Mouse (Mus musculus) hindbrain, embryonic 16.5 days (tissue): Measurements from ENCODE around the gene BC051019. TPM values are rescaled to one million over a fixed set of nuclear protein-coding genes. Genes with fewer than 3 reads are reported as not detected.

ENCODE experiments used
- ATAC-seq: fragments of 200-750 bp; cut with Nextera tagmentation; 2 replicates; pipeline ENCODE4 v1.8.0; 2017; ENCODE audit warnings: moderate TSS enrichment, moderate library complexity
- H3K27ac ChIP-seq: fragments of 300-500 bp; sonication (generic); 2 replicates; pipeline ENCODE4 v1.5.1; 2014; ENCODE audit warnings: low read depth, mild to moderate bottlenecking, control low read depth, low read length, moderate library complexity
- H3K27me3 ChIP-seq: fragments of 300-500 bp; sonication (generic); replicated peaks from 2 replicates; pipeline ENCODE4 v1.6.1; 2014; ENCODE audit warnings: low read length; ENCODE audit not compliant: control insufficient read depth, insufficient read depth
- H3K36me3 ChIP-seq: fragments of 300-500 bp; sonication (generic); 2 replicates; pipeline ENCODE4 v1.6.1; 2014; ENCODE audit warnings: mild to moderate bottlenecking, low read length, moderate library complexity, mixed read lengths; ENCODE audit not compliant: control insufficient read depth, insufficient read depth
- H3K4me1 ChIP-seq: fragments of 300-500 bp; sonication (generic); 2 replicates; pipeline ENCODE4 v1.6.1; 2014; ENCODE audit warnings: low read depth, low read length; ENCODE audit not compliant: control insufficient read depth, insufficient read depth
- H3K4me2 ChIP-seq: fragments of 300-500 bp; sonication (generic); 2 replicates; pipeline ENCODE4 v1.6.1; 2014; ENCODE audit warnings: mild to moderate bottlenecking, low read length, control low read depth, moderate library complexity
- H3K4me3 ChIP-seq: fragments of 300-500 bp; sonication (generic); 2 replicates; pipeline ENCODE4 v1.5.1; 2014; ENCODE audit warnings: mild to moderate bottlenecking, low read length, control low read depth, moderate library complexity
- H3K9ac ChIP-seq: fragments of 300-500 bp; sonication (generic); 2 replicates; pipeline ENCODE4 v1.6.1; 2014; ENCODE audit warnings: low read depth, mild to moderate bottlenecking, control low read depth, low read length, moderate library complexity
- H3K9me3 ChIP-seq: fragments of 300-500 bp; sonication (generic); 2 replicates; pipeline ENCODE4 v1.6.1; 2014; ENCODE audit warnings: mild to moderate bottlenecking, low read length, moderate library complexity; ENCODE audit not compliant: control insufficient read depth
- WGBS: fragments of 180-500 bp; shearing (Covaris S2); extraction: QIAGEN DNeasy Blood & Tissue Kit; methylation state at CpG from one replicate; pipeline ENCODE4 v1.1.7; 2014; 5-methylcytosine and 5-hydroxymethylcytosine counted together
- polyA plus RNA-seq: library from polyadenylated mRNA; unstranded; fragments of >200 nt; fragmentation: Nextera tagmentation; extraction: Ambion mirVana; gene quantifications from 2 replicates; pipeline ENCODE4 v1.2.1, GENCODE M21; 2015

BC051019 gene
- polyA plus RNA-seq, 1 experiment from 2014 or later = 0.28 TPM

DNA sequence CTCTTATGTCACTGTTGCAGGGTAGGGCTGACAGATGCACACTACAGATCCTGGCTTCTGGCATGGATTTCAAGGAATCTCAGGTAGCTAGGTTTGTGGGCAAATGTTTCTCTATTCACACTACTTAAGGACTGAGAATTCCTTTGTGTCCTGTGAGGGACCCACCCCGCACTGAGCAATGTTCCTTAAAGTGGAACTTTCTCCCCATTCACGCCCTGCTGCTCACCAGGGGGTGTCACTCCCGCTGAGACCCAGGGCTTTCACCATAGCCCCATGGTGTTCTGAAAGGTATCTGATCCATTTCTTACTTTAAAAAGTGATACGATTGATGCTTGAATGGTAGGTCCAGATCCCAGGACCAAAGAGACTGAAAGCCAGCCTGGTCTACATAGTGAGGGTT, 20.9 kb downstream of the BC051019 start:
- ATAC-seq = no peak
- no peak overlapping the region for H3K27ac ChIP-seq
- WGBS = 33% methylated on average over 4 of the region's 4 CpGs
- no peaks in the 10 kb centered on the region for H3K27me3 ChIP-seq
- H3K4me3 ChIP-seq = peak overlapping the region; percentile 75; the same call in 1 of the 2 replicates
- H3K9ac ChIP-seq = no peak overlapping the region; the same call in 1 of the 2 replicates
- no peaks in the 10 kb centered on the region for H3K4me1 ChIP-seq
- H3K4me2 ChIP-seq = peak overlapping the region; percentile 89
- no peaks in the 10 kb centered on the region for H3K9me3 ChIP-seq
- no peaks in the 10 kb centered on the region for H3K36me3 ChIP-seq

DNA sequence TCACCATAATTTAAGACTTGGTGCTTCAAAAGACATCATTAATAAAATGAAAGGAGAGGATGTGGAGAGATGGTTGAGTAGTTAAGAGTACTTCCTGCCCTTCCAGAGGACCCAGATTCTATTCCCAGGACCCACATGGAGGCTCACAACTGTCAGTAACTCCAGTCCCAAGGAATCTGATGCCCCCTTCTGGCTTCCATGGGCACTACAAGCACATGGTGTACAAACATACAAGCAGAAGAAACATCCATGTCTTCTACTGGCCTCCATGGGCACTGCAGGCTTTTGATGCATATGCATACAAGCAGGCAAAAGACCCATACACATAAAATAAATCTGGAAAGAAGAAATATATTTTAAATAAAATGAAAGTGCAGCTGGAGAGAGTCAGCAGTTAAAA, 23.4 kb downstream of the BC051019 start:
- Histone ChIP-seq H3K36me3 (no peaks in the 10 kb centered on the region), H3K4me3 (no peak overlapping the region), H3K27me3 (no peaks in the 10 kb centered on the region), H3K9ac (no peak overlapping the region), H3K4me2 (no peak overlapping the region), H3K4me1 (no peaks in the 10 kb centered on the region), H3K9me3 (no peaks in the 10 kb centered on the region), H3K27ac (no peak overlapping the region)
- ATAC-seq = no peak

DNA sequence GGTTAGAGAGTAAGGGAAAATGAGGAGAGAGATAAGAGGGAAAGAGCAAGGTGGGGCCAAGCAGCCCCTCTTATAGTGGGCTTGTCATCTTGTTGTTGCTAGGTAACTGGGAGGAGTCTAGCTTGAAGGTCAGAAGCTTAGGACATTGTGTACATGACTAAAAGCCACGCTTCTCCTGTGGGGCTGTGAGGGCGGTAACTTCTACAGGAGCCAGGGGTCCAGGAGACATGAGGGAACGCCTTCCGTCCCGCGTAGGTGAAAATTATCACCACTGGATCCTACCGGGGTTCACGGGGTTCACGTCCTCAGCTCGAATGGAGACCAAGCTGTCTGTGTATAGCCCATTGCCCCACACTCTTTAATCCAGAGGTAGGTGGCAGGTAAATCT, 28.3 kb downstream of the BC051019 start:
- WGBS = 91% methylated on average over 10 of the region's 10 CpGs
- no peaks in the 10 kb centered on the region for H3K4me1 ChIP-seq
- no peak for ATAC-seq
- H3K9ac ChIP-seq = no peak overlapping the region
- H3K4me2 ChIP-seq = no peak overlapping the region
- no peak overlapping the region for H3K4me3 ChIP-seq
- H3K27ac ChIP-seq = no peak overlapping the region
- H3K9me3 ChIP-seq = no peaks in the 10 kb centered on the region
- no peaks in the 10 kb centered on the region for H3K27me3 ChIP-seq
- H3K36me3 ChIP-seq = no peaks in the 10 kb centered on the region

DNA sequence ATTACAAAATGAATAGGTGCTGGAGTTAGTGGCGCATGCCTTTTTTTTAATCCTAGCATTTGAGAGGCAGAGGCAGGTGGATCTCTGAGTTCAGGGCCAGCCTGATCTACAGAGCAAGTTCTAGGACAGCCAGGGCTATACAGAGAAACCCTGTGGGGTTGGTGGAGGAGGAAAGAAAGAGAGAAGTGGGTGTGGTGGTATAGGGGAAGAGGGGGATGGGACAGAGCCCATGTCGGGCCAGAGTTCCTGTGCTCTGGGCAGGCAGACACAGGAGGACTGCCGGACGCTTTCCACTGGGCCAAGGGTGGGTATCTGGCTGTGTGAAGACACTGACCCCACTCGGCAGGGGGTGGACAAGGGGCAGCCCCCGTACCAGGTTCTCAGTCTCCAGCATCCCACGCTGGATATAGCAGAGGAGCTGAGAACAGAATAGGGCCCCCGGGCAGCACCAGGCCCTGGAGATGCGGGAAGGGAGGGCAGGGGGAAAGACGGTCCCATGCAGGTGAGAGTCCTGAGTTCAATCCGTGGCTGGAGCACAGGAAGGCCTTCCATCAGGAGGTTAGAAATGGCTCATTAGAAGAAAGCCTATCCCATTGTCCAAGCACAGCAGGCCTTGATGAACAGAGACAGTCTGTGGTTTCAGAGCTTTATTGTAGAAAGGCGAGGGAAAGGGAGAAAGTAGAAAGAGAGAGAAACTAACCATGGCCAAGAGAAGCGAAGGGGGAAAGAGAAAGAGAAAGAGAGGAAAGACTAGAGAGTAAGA, 28.9 kb downstream of the BC051019 start:
- no peak overlapping the region for H3K4me2 ChIP-seq
- no peak overlapping the region for H3K4me3 ChIP-seq
- ATAC-seq = no peak
- H3K4me1 ChIP-seq = no peaks in the 10 kb centered on the region
- H3K27me3 ChIP-seq = no peaks in the 10 kb centered on the region
- H3K9me3 ChIP-seq = no peaks in the 10 kb centered on the region
- no peak overlapping the region for H3K27ac ChIP-seq
- 73% methylated on average over 13 of the region's 13 CpGs for WGBS
- H3K36me3 ChIP-seq = no peaks in the 10 kb centered on the region
- no peak overlapping the region for H3K9ac ChIP-seq

GRCm38 (mm10) chr7:109690961-109691360, 32.7 kb downstream of the BC051019 start:
- H3K4me2 ChIP-seq = no peak overlapping the region
- ATAC-seq = no peak

DNA sequence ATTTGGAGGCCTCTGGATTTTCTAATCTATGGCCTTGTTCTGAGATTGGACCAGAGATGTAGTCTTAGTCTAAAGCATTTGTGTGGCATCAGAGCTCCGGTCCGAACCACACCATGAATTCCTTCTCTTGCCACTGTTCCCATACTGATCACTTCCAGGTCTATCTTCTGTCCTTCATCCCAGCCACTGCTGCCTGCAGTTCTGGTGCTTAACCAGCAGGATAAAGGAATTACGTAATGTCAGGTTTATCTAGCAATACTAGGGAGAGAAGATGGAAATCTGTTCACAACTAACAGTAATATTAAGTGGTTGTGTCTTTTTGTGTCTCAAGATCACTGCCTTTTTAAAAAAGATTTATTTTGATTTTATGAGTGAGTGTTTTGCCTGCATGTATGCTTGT, 33.5 kb downstream of the BC051019 start:
- H3K4me1 ChIP-seq = no peaks in the 10 kb centered on the region; the same call in 1 of the 2 replicates
- no peak overlapping the region for H3K4me2 ChIP-seq
- H3K9me3 ChIP-seq = no peaks in the 10 kb centered on the region
- ATAC-seq = no peak
- H3K27me3 ChIP-seq = no peaks in the 10 kb centered on the region
- H3K27ac ChIP-seq = no peak overlapping the region
- no peak overlapping the region for H3K9ac ChIP-seq
- no peak overlapping the region for H3K4me3 ChIP-seq
- no peaks in the 10 kb centered on the region for H3K36me3 ChIP-seq
- WGBS = 90% methylated on average over 3 of the region's 3 CpGs

More at GRCm38 (mm10) chr7:109690961-109691360, 32.7 kb downstream of the BC051019 start:
- H3K36me3 ChIP-seq = no peaks in the 10 kb centered on the region
- H3K27me3 ChIP-seq = no peaks in the 10 kb centered on the region
- 84% methylated on average over 5 of the region's 5 CpGs for WGBS
- H3K9ac ChIP-seq = no peak overlapping the region
- no peaks in the 10 kb centered on the region for H3K9me3 ChIP-seq
- no peaks in the 10 kb centered on the region; the same call in 1 of the 2 replicates for H3K4me1 ChIP-seq
- no peak overlapping the region for H3K4me3 ChIP-seq
- no peak overlapping the region for H3K27ac ChIP-seq

DNA sequence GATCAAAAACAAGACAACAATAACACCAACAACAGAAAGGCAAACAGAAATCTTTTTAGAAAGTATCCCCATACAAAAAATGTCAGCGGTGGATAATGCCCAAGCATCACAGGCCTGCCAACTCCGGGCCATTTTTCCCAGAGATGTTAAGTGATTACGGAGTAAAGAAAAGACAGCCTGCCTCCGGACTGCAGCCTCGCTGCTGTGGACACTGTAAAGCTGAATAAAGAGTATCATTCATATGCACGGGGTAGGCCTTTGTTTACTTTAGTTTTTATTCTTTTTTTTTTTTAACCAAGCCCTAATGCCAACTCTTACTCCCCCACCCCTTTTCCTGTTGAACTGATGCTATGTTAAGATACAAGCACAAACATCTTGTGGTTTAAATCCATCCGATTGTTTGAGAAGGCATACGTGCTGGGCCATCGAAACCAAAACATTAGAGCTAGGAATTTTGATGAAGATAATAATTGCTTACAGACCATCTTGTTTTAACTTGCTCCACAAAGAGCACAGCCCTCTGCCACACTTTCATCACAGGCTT, 37.0 kb downstream of the BC051019 start:
- H3K4me2 ChIP-seq = no peak overlapping the region
- H3K4me1 ChIP-seq = no peaks in the 10 kb centered on the region; the same call in 1 of the 2 replicates
- no peak overlapping the region for H3K4me3 ChIP-seq
- no peak overlapping the region for H3K27ac ChIP-seq
- WGBS = 44% methylated on average over 9 of the region's 9 CpGs
- no peaks in the 10 kb centered on the region for H3K9me3 ChIP-seq
- H3K27me3 ChIP-seq = no peaks in the 10 kb centered on the region
- H3K9ac ChIP-seq = no peak overlapping the region
- ATAC-seq = no peak
- H3K36me3 ChIP-seq = no peaks in the 10 kb centered on the region

DNA sequence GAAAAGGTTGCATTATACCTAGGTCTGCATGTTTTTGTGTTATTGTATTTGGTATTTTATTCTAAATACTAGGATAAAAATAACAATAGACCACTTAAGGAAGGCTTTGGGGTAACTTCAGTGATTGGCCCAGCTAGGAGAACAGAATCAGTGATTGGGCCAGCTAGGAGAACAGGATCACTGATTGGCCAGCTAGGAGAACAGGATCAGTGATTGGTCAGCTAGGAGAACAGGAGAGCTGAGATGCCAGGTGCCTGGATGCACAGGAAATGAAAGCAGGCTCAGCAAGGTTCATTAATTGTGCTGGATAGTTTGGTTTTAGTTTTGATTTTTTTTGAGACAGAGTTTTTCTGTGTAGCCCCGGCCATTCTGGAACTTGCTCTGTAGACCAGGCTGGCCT, 42.8 kb downstream of the BC051019 start:
- Histone ChIP-seq H3K4me2 (no peak overlapping the region), H3K36me3 (no peaks in the 10 kb centered on the region), H3K9me3 (no peaks in the 10 kb centered on the region), H3K4me3 (no peak overlapping the region), H3K4me1 (no peaks in the 10 kb centered on the region), H3K9ac (no peak overlapping the region), H3K27me3 (no peaks in the 10 kb centered on the region), H3K27ac (no peak overlapping the region)
- no peak for ATAC-seq
- 93% methylated on average over 1 of the region's 1 CpGs for WGBS

DNA sequence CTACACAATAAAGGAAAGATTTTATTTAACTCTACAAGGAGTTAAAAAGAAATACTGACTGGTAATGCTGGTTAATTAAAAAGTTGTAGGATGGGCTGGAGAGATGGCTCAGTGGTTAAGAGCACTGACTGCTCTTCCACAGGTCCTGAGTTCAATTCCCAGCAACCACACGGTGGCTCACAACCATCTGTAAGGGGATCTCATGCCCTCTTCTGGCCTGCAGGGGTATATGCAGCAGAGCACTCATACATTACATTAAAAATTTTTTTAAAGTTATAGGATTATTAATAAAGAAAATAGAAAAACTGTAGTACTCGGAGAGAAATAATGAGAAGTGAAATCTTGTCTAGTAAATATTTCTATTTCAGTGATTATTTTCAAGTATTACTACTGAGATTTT, 43.4 kb downstream of the BC051019 start:
- H3K4me3 ChIP-seq = no peak overlapping the region
- 92% methylated on average over 2 of the region's 2 CpGs for WGBS
- no peak for ATAC-seq
- no peaks in the 10 kb centered on the region for H3K27me3 ChIP-seq
- no peak overlapping the region for H3K4me2 ChIP-seq
- no peaks in the 10 kb centered on the region for H3K36me3 ChIP-seq
- H3K9me3 ChIP-seq = no peaks in the 10 kb centered on the region
- no peak overlapping the region for H3K9ac ChIP-seq
- H3K27ac ChIP-seq = no peak overlapping the region
- H3K4me1 ChIP-seq = no peaks in the 10 kb centered on the region
